In the genomic region with DNA sequence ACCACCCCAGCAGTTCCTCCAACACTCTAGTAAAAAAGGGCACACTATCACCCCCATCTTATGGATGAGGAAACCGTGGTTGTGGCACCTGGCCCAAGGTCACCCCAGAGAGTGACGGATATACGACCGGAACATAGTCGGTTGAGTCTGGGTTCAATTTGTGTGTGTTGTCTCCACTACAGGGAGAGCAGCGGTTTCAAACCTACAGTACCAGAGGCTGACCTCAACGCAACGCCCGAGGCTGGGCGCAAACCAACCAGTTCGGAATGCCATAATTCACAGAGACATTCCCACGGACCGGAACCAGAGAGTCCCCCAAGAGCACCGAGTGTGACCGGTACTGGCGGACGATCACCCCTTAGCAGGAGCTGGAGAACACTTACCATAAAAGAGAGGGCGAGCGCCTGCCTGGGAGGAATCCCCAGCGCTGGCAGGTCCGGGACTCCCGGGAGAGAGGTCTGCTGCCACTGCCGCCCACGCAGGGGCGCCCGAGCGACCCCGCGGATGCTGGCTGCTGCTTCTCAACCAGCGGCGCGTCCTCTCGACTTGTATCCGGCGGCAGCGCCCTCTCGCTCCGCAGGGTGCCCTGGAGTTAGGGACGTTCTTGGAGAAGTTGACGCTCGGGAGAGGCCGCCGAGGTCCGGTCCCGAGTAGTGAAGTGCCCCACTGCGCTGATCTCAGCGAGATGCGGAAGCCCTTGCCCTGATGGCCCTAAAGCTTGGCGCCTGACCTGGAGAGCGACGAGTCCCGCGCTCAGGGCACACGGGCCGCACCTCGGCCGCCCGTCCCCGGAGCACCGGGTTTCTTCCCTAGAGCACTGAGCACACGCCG, we compare ENCODE assay signal across 8 mouse cellular contexts. TPM values are rescaled to one million over a fixed set of nuclear protein-coding genes. Genes with fewer than 3 reads are reported as not detected.
A peak's percentile ranks its signal among the peaks of the same experiment; 100 is the strongest.
DNase-seq lines count a peak whose midpoint lies in the region; ATAC-seq and TF ChIP-seq lines count a peak whose summit lies in the region.

No protein-coding gene starts in this region.

- WGBS in forebrain, embryonic 11.5 days: under 1% methylated on average over 62 of the region's 62 CpGs
- WGBS in heart, embryonic 14.5 days: under 1% methylated on average over 62 of the region's 62 CpGs
- under 1% methylated on average over 62 of the region's 62 CpGs for WGBS in kidney, embryonic 16.5 days
- WGBS in liver, embryonic 13.5 days (ENCODE audit: insufficient replicate concordance): under 1% methylated on average over 62 of the region's 62 CpGs
- 1% methylated on average over 62 of the region's 62 CpGs for WGBS in neural tube, embryonic 13.5 days

- H3K9me3 ChIP-seq in forebrain, embryonic 11.5 days (ENCODE audit: control insufficient read depth, low read length): no peaks in the 10 kb centered on the region
- no peaks in the 10 kb centered on the region for H3K9me3 ChIP-seq in heart, embryonic 14.5 days (ENCODE audit: control insufficient read depth, low read length)
- no peaks in the 10 kb centered on the region for H3K9me3 ChIP-seq in kidney, embryonic 16.5 days (ENCODE audit: low read length)
- H3K9me3 ChIP-seq in liver, embryonic 13.5 days (replicated peaks): no peaks in the 10 kb centered on the region
- H3K9me3 ChIP-seq in neural tube, embryonic 13.5 days: no peaks in the 10 kb centered on the region

- H3K27me3 ChIP-seq in forebrain, embryonic 11.5 days (ENCODE audit: control insufficient read depth, insufficient read depth, low read length): no peaks in the 10 kb centered on the region
- peaks cover 4% of the 10 kb centered on the region; the same call in 1 of the 2 replicates for H3K27me3 ChIP-seq in heart, embryonic 14.5 days (ENCODE audit: control insufficient read depth, insufficient read depth, low read length)
- peaks cover 2% of the 10 kb centered on the region; the same call in 1 of the 2 replicates for H3K27me3 ChIP-seq in kidney, embryonic 16.5 days (ENCODE audit: insufficient read depth, low read length)
- peaks cover 59% of the 10 kb centered on the region for H3K27me3 ChIP-seq in liver, embryonic 13.5 days
- H3K27me3 ChIP-seq in neural tube, embryonic 13.5 days: no peaks in the 10 kb centered on the region

- H3K36me3 ChIP-seq in forebrain, embryonic 11.5 days (ENCODE audit: control insufficient read depth, insufficient read depth, low read length): no peaks in the 10 kb centered on the region
- H3K36me3 ChIP-seq in heart, embryonic 14.5 days (ENCODE audit: control insufficient read depth, insufficient read depth, low read length): no peaks in the 10 kb centered on the region
- H3K36me3 ChIP-seq in kidney, embryonic 16.5 days (ENCODE audit: insufficient read depth, low read length): no peaks in the 10 kb centered on the region
- H3K36me3 ChIP-seq in liver, embryonic 13.5 days: no peaks in the 10 kb centered on the region
- H3K36me3 ChIP-seq in neural tube, embryonic 13.5 days: no peaks in the 10 kb centered on the region

- H3K27ac ChIP-seq in bone marrow macrophage, adult 2 months (ENCODE audit: insufficient read depth, low read depth, low read length): no peak overlapping the region
- peak overlapping the region; percentile 98 for H3K27ac ChIP-seq in forebrain, embryonic 11.5 days (ENCODE audit: low read depth, low read length)
- peak overlapping the region; percentile 92 to 93 for H3K27ac ChIP-seq in heart, embryonic 14.5 days (replicated peaks in 1 of 2; ENCODE audit: control insufficient read depth in 1 of 2, insufficient read depth in 1 of 2, low read depth in 2 of 2, low read length in 2 of 2)
- H3K27ac ChIP-seq in kidney, embryonic 16.5 days (ENCODE audit: low read length): peak overlapping the region; percentile 95
- no peak overlapping the region for H3K27ac ChIP-seq in liver, embryonic 13.5 days
- H3K27ac ChIP-seq in neural tube, embryonic 13.5 days (replicated peaks): peak overlapping the region; percentile 99

- ATAC-seq in forebrain, embryonic 11.5 days (replicated peaks; ENCODE audit: low FRiP score): peak; percentile 57
- ATAC-seq in heart, embryonic 14.5 days (ENCODE audit: insufficient number of reproducible peaks, insufficient read depth, low FRiP score, low read depth): peak; percentile 57
- peak; percentile 52 for ATAC-seq in kidney, embryonic 16.5 days (ENCODE audit: low FRiP score, low TSS enrichment)
- ATAC-seq in liver, embryonic 13.5 days (ENCODE audit: low read depth): peak; percentile 14
- ATAC-seq in neural tube, embryonic 13.5 days (ENCODE audit: low read depth): peak; percentile 52

- H3K4me2 ChIP-seq in forebrain, embryonic 11.5 days (ENCODE audit: low read depth, low read length, severe bottlenecking): peak overlapping the region; percentile 69
- peak overlapping the region; percentile 75 for H3K4me2 ChIP-seq in heart, embryonic 14.5 days (ENCODE audit: low read length)
- H3K4me2 ChIP-seq in kidney, embryonic 16.5 days (replicated peaks; ENCODE audit: low read depth, low read length): peak overlapping the region; percentile 77
- peak overlapping the region; percentile 69 for H3K4me2 ChIP-seq in liver, embryonic 13.5 days
- H3K4me2 ChIP-seq in neural tube, embryonic 13.5 days: peak overlapping the region; percentile 77

- peak overlapping the region; percentile 50 for H3K4me3 ChIP-seq in bone marrow macrophage, adult 2 months (ENCODE audit: insufficient read depth, low read length)
- H3K4me3 ChIP-seq in forebrain, embryonic 11.5 days (ENCODE audit: low read depth, low read length): peak overlapping the region; percentile 72
- H3K4me3 ChIP-seq in heart, embryonic 14.5 days (ENCODE audit: control insufficient read depth in 1 of 2, insufficient read depth in 1 of 2, low read depth in 1 of 2, low read length in 2 of 2): peak overlapping the region; percentile 58 to 80
- H3K4me3 ChIP-seq in kidney, embryonic 16.5 days (ENCODE audit: low read length): peak overlapping the region; percentile 73
- peak overlapping the region; percentile 52 for H3K4me3 ChIP-seq in liver, embryonic 13.5 days (replicated peaks)
- H3K4me3 ChIP-seq in neural tube, embryonic 13.5 days: peak overlapping the region; percentile 82

- DNase-seq in B cell, adult 2 months: peak; percentile 30 to 32
- DNase-seq in forebrain, embryonic 11.5 days (ENCODE audit: low spot score): peak; percentile 91
- no peak for DNase-seq in liver, embryonic 13.5 days
- DNase-seq in thymus, postnatal 14 days: peak; percentile 80

- H3K4me1 ChIP-seq in bone marrow macrophage, adult 2 months (ENCODE audit: control insufficient read depth, insufficient read depth, low read length): peaks cover 5% of the 10 kb centered on the region; the same call in 1 of the 2 replicates
- H3K4me1 ChIP-seq in forebrain, embryonic 11.5 days (replicated peaks; ENCODE audit: control insufficient read depth, insufficient read depth, low read length): peaks cover 23% of the 10 kb centered on the region
- H3K4me1 ChIP-seq in heart, embryonic 14.5 days (ENCODE audit: control insufficient read depth in 2 of 2, insufficient read depth in 2 of 2, low read length in 2 of 2): peaks cover 19 to 37% of the 10 kb centered on the region in 2 experiments
- peaks cover 48% of the 10 kb centered on the region for H3K4me1 ChIP-seq in kidney, embryonic 16.5 days (ENCODE audit: insufficient read depth, low read length)
- peaks cover 5% of the 10 kb centered on the region for H3K4me1 ChIP-seq in liver, embryonic 13.5 days (replicated peaks)
- peaks cover 60% of the 10 kb centered on the region for H3K4me1 ChIP-seq in neural tube, embryonic 13.5 days (replicated peaks)

- TF ChIP-seq CTCF in bone marrow macrophage, adult 2 months (IDR thresholded peaks at IDR 0.05; ENCODE audit: low read depth, low read length): no peak

- peak overlapping the region; percentile 94 for H3K9ac ChIP-seq in forebrain, embryonic 11.5 days (ENCODE audit: low read length)
- peak overlapping the region; percentile 82 for H3K9ac ChIP-seq in heart, embryonic 14.5 days (ENCODE audit: low read length)
- peak overlapping the region; percentile 85 for H3K9ac ChIP-seq in kidney, embryonic 16.5 days (replicated peaks; ENCODE audit: low read length)
- peak overlapping the region; percentile 36 for H3K9ac ChIP-seq in liver, embryonic 13.5 days
- H3K9ac ChIP-seq in neural tube, embryonic 13.5 days: peak overlapping the region; percentile 92

- TF ChIP-seq POLR2A in bone marrow macrophage, adult 2 months (IDR thresholded peaks at IDR 0.05; ENCODE audit: borderline replicate concordance, low read depth, low read length): no peak

RNA-seq across cellular contexts. Expression of gene Spsb4, which starts 0.6 kb away (rescaled TPM):
- polyA plus RNA-seq in bone marrow macrophage, adult 2 months (2012; ENCODE audit: insufficient read depth, insufficient read length, missing spikeins): not detected in 2 replicates
- 81.8 and 84.6 TPM in 2 replicates for polyA plus RNA-seq in forebrain, embryonic 11.5 days (2014; fragmentation: Nextera tagmentation; extraction: Ambion mirVana)
- polyA plus RNA-seq in heart, embryonic 14.5 days (2014; fragmentation: Nextera tagmentation; extraction: Ambion mirVana): 41.9 and 46.3 TPM in 2 replicates
- 64.3 and 66.6 TPM in 2 replicates for polyA plus RNA-seq in kidney, embryonic 16.5 days (2015; fragmentation: Nextera tagmentation; extraction: Ambion mirVana)
- polyA plus RNA-seq in liver, embryonic 13.5 days (2015; fragmentation: Nextera tagmentation; extraction: Ambion mirVana): 1.00 and 1.1 TPM in 2 replicates
- 59.6 and 62.4 TPM in 2 replicates for polyA plus RNA-seq in neural tube, embryonic 13.5 days (2015; fragmentation: Nextera tagmentation; extraction: Ambion mirVana)

Comparison
In these comparisons a context has a peak if more than half of its experiments do, and no peak if none do; other contexts are left out.
1. H3K27ac ChIP-seq: peak in forebrain, embryonic 11.5 days (single experiment), heart, embryonic 14.5 days (2 of 2), kidney, embryonic 16.5 days (single experiment) and neural tube, embryonic 13.5 days (single experiment); none in bone marrow macrophage, adult 2 months (single experiment) and liver, embryonic 13.5 days (single experiment).
2. H3K9ac ChIP-seq: peak in every context shown above with its lines; median percentile 94 in forebrain, embryonic 11.5 days; 92 in neural tube, embryonic 13.5 days; 85 in kidney, embryonic 16.5 days; 82 in heart, embryonic 14.5 days; 36 in liver, embryonic 13.5 days.
3. RNA of gene Spsb4, which starts 0.6 kb away (polyA plus RNA-seq): 81.8 to 84.6 TPM in forebrain, embryonic 11.5 days, 64.3 to 66.6 TPM in kidney, embryonic 16.5 days, 59.6 to 62.4 TPM in neural tube, embryonic 13.5 days and 41.9 to 46.3 TPM in heart, embryonic 14.5 days; 1.00 to 1.1 TPM in liver, embryonic 13.5 days and not detected in bone marrow macrophage, adult 2 months; every median in the first group is over 10 times any median in the second.
4. Peak in every context shown above with its lines, with median percentiles within 50 percentile points of each other: H3K4me3 ChIP-seq, ATAC-seq and H3K4me2 ChIP-seq.